In the genomic region with DNA sequence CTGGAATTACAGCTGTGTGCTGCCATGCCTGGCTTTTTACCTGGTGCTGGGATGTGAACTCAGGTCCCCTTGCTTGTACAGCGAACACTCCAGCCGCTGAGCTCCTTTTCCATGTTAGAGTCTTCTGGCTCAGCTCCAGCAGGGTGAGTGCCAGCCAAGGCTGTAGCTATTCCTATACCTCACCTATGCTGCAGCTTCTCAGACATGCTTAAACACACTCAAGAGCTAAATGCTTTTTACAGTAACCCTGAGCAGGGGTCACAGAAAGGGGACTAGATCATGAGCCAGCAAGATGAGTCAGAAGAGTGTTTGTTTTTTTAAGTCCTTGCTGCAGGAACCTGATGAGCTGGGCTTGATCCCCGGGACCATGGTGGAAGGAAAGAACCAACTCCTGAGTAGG, we compare ENCODE assay signal across 20 mouse cellular contexts. TPM values are rescaled to one million over a fixed set of nuclear protein-coding genes. Genes with fewer than 3 reads are reported as not detected.
DNase-seq lines count a peak whose midpoint lies in the region; ATAC-seq lines count a peak whose summit lies in the region.
"Had no signal": no experiment of that assay in that cellular context is flagged by ENCODE, and none has a peak within 500 bp of the region (broad histone marks: within the 10 kb centered on the region; RNA-seq: fewer than 3 reads in every experiment).

No protein-coding gene starts in this region.

- DNase-seq in cerebellum, postnatal 36 days, result peak; percentile 35 to 37
- DNase-seq in cerebellum, adult 8-10 months, result no peak
- DNase-seq in urinary bladder, adult 18-20 months (ENCODE audit: low spot score in 2 of 2), result peak; percentile 11 to 45
- no peak for DNase-seq in urinary bladder, postnatal 10 days (ENCODE audit: low spot score)
- DNase-seq in adrenal gland, postnatal 14 days, result peak; percentile 50
- DNase-seq in layer of hippocampus, postnatal 14 days (ENCODE audit: low spot score in 2 of 2), result no peak
- DNase-seq: kidney, adult 11 months; kidney, postnatal 14 days; lung, embryonic 14.5 days; midbrain, embryonic 14.5 days; right cerebral cortex, postnatal 25 days had no signal

- H3K4me1 ChIP-seq in forebrain, embryonic 12.5 days, result no peaks in the 10 kb centered on the region
- H3K4me1 ChIP-seq: embryonic facial prominence, embryonic 10.5 days; neural tube, embryonic 15.5 days had no signal

- no peak overlapping the region for H3K4me2 ChIP-seq in forebrain, embryonic 12.5 days
- H3K4me2 ChIP-seq: lung, embryonic 14.5 days; neural tube, embryonic 15.5 days had no signal

- H3K4me3 ChIP-seq in forebrain, embryonic 12.5 days (replicated peaks), result no peak overlapping the region
- H3K4me3 ChIP-seq: embryonic facial prominence, embryonic 10.5 days; myocyte; neural tube, embryonic 15.5 days had no signal

- no peak for ATAC-seq in forebrain, embryonic 12.5 days (ENCODE audit: low FRiP score)
- ATAC-seq: CD4-positive, CD25-positive, alpha-beta regulatory T cell, adult 4 months; forebrain, embryonic 16.5 days; hindbrain, postnatal 0 days had no signal

- 93% methylated on average over 3 of the region's 3 CpGs for whole genome bisulfite sequencing in forebrain, embryonic 12.5 days

- H3K27ac ChIP-seq in forebrain, embryonic 12.5 days, result no peak overlapping the region
- H3K27ac ChIP-seq: embryonic facial prominence, embryonic 10.5 days; hindbrain, postnatal 0 days; neural tube, embryonic 15.5 days; stomach, postnatal 0 days had no signal

- no peaks in the 10 kb centered on the region for H3K27me3 ChIP-seq in forebrain, embryonic 12.5 days
- H3K27me3 ChIP-seq: neural tube, embryonic 15.5 days had no signal

- peaks cover 50% of the 10 kb centered on the region for H3K36me3 ChIP-seq in forebrain, embryonic 12.5 days (replicated peaks)

- H3K9ac ChIP-seq in forebrain, embryonic 12.5 days, result no peak overlapping the region
- H3K9ac ChIP-seq: lung, embryonic 14.5 days; neural tube, embryonic 15.5 days had no signal

- no peaks in the 10 kb centered on the region for H3K9me3 ChIP-seq in forebrain, embryonic 12.5 days
- H3K9me3 ChIP-seq: embryonic facial prominence, embryonic 10.5 days; G1E; neural tube, embryonic 15.5 days had no signal

RNA-seq across cellular contexts. Expression of gene Camsap1, which starts 14.6 kb away (rescaled TPM):
- total RNA-seq in adrenal gland, postnatal 14 days (2021), result 25.9 and 32.1 TPM in 2 replicates
- polyA plus RNA-seq in forebrain, embryonic 12.5 days (2016; fragmentation: Nextera tagmentation; extraction: Ambion mirVana), result 71.7 and 80.5 TPM in 2 replicates
- total RNA-seq in layer of hippocampus, postnatal 14 days (2021), result 100 to 1,000 TPM; 120 to 125 TPM

RNA-seq across cellular contexts. Expression of gene Ubac1, which starts 23.8 kb away (rescaled TPM):
- 53.0 and 58.0 TPM in 2 replicates for total RNA-seq in adrenal gland, postnatal 14 days (2021)
- 86.7 and 88.6 TPM in 2 replicates for polyA plus RNA-seq in forebrain, embryonic 12.5 days (2016; fragmentation: Nextera tagmentation; extraction: Ambion mirVana)
- total RNA-seq in layer of hippocampus, postnatal 14 days (2021), result 10 to 100 TPM; 71.3 to 74.0 TPM

Comparison
In these comparisons a context has a peak if more than half of its experiments do, and no peak if none do; other contexts are left out.
1. DNase-seq: peak in cerebellum, postnatal 36 days (2 of 2), urinary bladder, adult 18-20 months (2 of 2) and adrenal gland, postnatal 14 days (single experiment); none in cerebellum, adult 8-10 months (single experiment), urinary bladder, postnatal 10 days (single experiment) and layer of hippocampus, postnatal 14 days (0 of 2).